Mouse (Mus musculus): ENCODE measurements around the gene Cdcp1.

Gene Cdcp1

GRCm38 (mm10) chr9:123207895-123208294 is 7.9 kb downstream of the Cdcp1 start:
- DNase-seq = no peak

- DNase-seq = no peak
Observed at GRCm38 (mm10) chr9:123206948-123207347, 8.9 kb downstream of the Cdcp1 start.

GRCm38 (mm10) chr9:123206526-123206925 is 9.3 kb downstream of the Cdcp1 start:
- no peak for DNase-seq

GRCm38 (mm10) chr9:123200116-123200515 is 15.7 kb downstream of the Cdcp1 start:
- no peak for DNase-seq

- DNase-seq = no peak
Observed at GRCm38 (mm10) chr9:123188271-123188670, 27.6 kb downstream of the Cdcp1 start.

GRCm38 (mm10) chr9:123187589-123187988 is 28.2 kb downstream of the Cdcp1 start:
- DNase-seq = no peak

GRCm38 (mm10) chr9:123186151-123186550 is 29.7 kb downstream of the Cdcp1 start:
- no peak for DNase-seq

- DNase-seq = no peak
Observed at GRCm38 (mm10) chr9:123185546-123185945, 30.3 kb downstream of the Cdcp1 start.

GRCm38 (mm10) chr9:123183226-123183625 is 32.6 kb downstream of the Cdcp1 start:
- DNase-seq = no peak

GRCm38 (mm10) chr9:123180003-123180402 is 35.8 kb downstream of the Cdcp1 start:
- DNase-seq = no peak

GRCm38 (mm10) chr9:123177380-123178048 is 38.3 kb downstream of the Cdcp1 start:
- no peak for DNase-seq

GRCm38 (mm10) chr9:123174356-123174755 is 41.5 kb downstream of the Cdcp1 start:
- no peak for DNase-seq

- DNase-seq = no peak
Observed at GRCm38 (mm10) chr9:123173760-123174159, 42.1 kb downstream of the Cdcp1 start.

GRCm38 (mm10) chr9:123165781-123166443 is 49.9 kb downstream of the Cdcp1 start:
- no peak for DNase-seq

- DNase-seq = no peak
Observed at GRCm38 (mm10) chr9:123162985-123163694, 52.7 kb downstream of the Cdcp1 start.

- no peak for DNase-seq
Observed at GRCm38 (mm10) chr9:123161792-123162191, 54.0 kb downstream of the Cdcp1 start.

- peak; percentile 47 for DNase-seq
Observed at GRCm38 (mm10) chr9:123159330-123159729, 56.5 kb downstream of the Cdcp1 start.

GRCm38 (mm10) chr9:123158125-123158836 is 57.6 kb downstream of the Cdcp1 start:
- peak; percentile 12 for DNase-seq

GRCm38 (mm10) chr9:123157699-123158098 is 58.1 kb downstream of the Cdcp1 start:
- peak; percentile 16 for DNase-seq

GRCm38 (mm10) chr9:123156910-123157361 is 58.9 kb downstream of the Cdcp1 start:
- DNase-seq = peak; percentile 61

- no peak for DNase-seq
Observed at GRCm38 (mm10) chr9:123153121-123153520, 62.7 kb downstream of the Cdcp1 start.

GRCm38 (mm10) chr9:123152026-123152425 is 63.8 kb downstream of the Cdcp1 start:
- no peak for DNase-seq

GRCm38 (mm10) chr9:123151561-123151960 is 64.3 kb downstream of the Cdcp1 start:
- no peak for DNase-seq
